Mouse (Mus musculus): Measurements from ENCODE around the gene Tlr13.
"Not testable (repeated sequence)": the region's sequence is repeated elsewhere in the genome, so short reads cannot be mapped to it uniquely, and the experiment has no call there.

The Tlr13 gene

DNA sequence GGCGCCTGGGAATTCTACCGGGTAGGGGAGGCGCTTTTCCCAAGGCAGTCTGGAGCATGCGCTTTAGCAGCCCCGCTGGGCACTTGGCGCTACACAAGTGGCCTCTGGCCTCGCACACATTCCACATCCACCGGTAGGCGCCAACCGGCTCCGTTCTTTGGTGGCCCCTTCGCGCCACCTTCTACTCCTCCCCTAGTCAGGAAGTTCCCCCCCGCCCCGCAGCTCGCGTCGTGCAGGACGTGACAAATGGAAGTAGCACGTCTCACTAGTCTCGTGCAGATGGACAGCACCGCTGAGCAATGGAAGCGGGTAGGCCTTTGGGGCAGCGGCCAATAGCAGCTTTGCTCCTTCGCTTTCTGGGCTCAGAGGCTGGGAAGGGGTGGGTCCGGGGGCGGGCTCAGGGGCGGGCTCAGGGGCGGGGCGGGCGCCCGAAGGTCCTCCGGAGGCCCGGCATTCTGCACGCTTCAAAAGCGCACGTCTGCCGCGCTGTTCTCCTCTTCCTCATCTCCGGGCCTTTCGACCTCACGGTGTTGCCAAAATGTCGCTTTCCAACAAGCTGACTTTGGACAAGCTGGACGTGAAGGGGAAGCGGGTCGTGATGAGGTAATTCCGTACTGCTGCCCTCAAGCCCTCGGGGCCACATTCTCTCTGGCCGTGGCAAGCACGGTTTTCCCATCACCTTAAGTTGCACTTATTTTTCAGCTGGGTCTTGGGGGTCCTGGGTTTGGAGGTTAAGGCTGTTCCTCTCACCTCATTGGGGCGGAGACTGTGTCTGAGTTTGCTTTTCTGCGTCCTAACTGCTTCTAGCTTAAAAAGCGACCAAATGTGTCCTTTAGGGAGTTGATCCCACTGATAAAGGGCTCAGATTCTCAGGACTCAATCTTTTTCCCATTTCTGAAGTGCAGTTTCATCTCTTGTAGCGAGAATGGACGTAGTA lies 44.0 kb downstream of the Tlr13 start, which contains the start of gene Pgk1:
Pgk1 (plus strand) TSS at position 388 of the 937 bp plus-strand sequence.
- peak; percentile 57 to 90 for DNase-seq (ENCODE audit: low spot score in 2 of 2)

DNA sequence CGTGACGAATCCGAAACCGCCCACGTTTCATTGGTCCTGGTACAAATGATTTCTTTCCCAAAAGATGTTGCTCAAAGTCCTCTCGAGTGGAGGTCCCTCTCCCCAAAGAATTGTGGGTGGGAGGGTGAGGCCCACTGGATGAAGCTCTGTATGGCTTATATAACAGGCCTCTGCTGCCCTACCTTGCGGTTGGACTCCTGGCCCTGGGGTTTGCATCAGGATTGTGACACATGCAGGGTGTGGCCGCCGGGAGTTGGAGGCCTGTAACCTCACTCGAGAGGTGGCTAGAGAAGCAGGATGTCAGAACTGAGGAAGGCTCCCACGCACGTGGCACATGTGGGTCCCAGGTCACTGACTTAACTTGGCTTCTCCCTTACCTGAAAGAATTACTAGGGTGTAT lies 44.7 kb downstream of the Tlr13 start:
- DNase-seq (ENCODE audit: low spot score in 2 of 2): peak; percentile 8 to 24

DNA sequence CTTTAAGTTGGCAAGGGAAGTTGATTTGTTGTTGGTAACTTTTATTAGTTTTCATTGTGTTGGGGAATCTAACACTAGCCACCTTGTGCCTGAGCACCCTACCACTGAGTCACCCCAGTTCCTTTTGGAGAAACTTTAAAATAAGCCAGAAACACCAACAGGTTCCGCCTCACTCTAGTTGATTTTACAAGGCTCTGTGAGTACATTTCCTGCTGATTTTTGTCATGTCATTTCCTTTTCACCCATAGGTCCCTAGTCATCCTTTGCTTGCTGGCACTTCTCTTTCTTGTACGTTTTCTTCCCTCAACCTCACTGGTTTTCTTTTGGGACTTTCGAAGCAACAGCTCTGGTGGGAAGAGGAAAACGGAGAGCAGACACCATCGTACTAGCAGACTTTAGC lies 46.4 kb downstream of the Tlr13 start:
- no peak for DNase-seq (ENCODE audit: low spot score in 2 of 2)

DNA sequence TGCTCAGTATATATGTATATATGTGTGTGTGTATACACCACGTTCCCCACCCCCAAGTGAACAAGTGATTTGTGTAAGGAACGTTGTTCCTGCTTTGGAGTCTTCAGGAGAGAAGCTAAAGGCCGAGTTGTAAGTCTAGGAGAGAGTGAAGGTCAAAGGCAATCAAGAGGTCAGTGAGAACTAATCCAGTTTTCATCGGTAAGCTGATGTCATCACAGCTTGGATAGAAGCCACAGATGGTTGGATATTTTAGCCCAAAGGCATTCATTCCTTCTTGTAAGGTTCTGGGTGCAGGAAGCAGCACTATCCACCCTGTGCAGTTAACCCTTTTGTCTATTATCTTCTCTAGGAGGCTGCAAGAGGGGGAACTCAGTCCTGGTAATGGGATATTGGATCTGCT lies 47.1 kb downstream of the Tlr13 start:
- DNase-seq (ENCODE audit: low spot score in 2 of 2): no peak

DNA sequence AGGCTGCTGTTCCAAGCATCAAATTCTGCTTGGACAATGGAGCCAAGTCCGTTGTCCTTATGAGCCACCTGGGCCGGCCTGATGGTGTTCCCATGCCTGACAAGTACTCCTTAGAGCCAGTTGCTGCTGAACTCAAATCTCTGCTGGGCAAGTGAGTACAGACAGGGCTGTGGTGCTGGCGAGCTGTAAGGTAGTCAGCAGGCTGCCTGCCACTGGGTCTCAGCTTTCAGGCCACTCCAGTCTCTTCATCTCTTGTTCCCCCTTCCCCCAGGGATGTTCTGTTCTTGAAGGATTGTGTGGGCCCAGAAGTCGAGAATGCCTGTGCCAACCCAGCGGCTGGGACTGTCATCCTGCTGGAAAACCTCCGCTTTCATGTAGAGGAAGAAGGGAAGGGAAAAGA lies 51.4 kb downstream of the Tlr13 start:
- DNase-seq (ENCODE audit: low spot score in 2 of 2): not testable (repeated sequence)

DNA sequence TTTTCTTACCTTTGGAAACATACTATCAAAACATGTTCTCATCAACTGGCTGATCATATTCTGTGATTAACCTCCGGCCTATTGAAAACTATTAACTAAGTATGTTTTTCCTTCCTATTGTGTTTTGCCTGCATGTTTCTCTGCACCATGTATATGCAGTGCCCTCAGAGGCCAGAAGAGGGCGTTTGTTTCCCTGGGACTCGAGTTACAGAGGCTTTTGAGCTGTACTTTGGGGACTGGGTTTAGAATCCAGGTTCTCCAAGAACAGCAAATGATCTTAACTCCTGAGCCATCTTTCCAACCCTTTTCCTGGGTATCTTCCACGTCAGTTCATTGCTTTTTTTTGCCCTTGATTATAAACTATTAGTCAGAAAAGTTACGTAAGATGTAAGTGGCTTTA lies 54.3 kb downstream of the Tlr13 start:
- DNase-seq (ENCODE audit: low spot score in 2 of 2): peak in 1 of 2 experiments; percentile 30

DNA sequence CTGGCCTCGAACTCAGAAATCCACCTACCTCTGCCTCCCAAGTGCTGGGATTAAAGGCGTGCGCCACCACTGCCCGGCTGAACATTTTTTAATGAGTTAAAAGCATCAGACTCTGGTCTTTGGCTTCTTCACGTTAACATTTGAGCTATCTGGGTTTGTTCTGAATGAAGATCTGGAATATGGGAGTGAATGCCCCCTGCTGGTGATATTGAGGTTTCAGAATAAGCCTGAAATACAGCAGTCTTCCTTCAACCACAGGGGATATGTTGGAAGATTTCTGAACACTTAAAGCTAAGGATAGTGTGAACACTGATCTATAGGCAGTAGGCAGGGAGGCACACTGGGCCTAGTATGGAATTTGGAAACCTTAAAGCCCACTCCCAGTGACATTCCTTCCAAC lies 55.9 kb downstream of the Tlr13 start:
- DNase-seq (ENCODE audit: low spot score in 2 of 2): no peak

DNA sequence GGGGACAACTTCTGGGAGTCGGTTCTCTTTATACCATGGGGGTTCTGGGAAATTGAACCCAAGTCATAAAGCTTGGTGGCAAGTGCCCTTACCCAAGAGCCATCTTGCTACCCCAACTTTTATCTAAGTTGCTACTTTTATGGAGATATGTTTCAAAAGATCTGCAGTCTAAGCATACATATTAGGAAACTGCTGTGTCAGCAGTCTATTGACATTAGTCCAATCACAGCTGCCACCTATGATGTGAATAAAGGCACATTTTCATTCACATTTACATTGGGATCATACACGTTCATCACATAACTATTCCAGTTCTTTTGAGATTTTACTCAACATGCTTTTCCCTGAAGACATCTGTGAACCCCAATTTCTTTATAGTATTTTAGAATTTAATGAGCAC lies 66.1 kb downstream of the Tlr13 start:
- no peak for DNase-seq (ENCODE audit: low spot score in 2 of 2)

Measured in spleen, postnatal 10 days (tissue).